Mouse (Mus musculus): ENCODE results near the gene Pilra.

Pilra gene

GRCm38 (mm10) chr5:137825030-137825429, 11.1 kb downstream of the Pilra start:
- DNase-seq (ENCODE audit: low spot score in 2 of 2), result no peak

- no peak for DNase-seq (ENCODE audit: low spot score in 2 of 2)
Observed at GRCm38 (mm10) chr5:137823455-137824045, 12.5 kb downstream of the Pilra start.

- DNase-seq (ENCODE audit: low spot score in 2 of 2), result no peak
Observed at GRCm38 (mm10) chr5:137822602-137823001, 13.5 kb downstream of the Pilra start.

- DNase-seq (ENCODE audit: low spot score in 2 of 2), result no peak
Observed at GRCm38 (mm10) chr5:137822126-137822525, 14.0 kb downstream of the Pilra start.

GRCm38 (mm10) chr5:137817466-137818222, 18.4 kb downstream of the Pilra start:
- DNase-seq (ENCODE audit: low spot score in 2 of 2), result no peak

- DNase-seq (ENCODE audit: low spot score in 2 of 2), result no peak
Observed at GRCm38 (mm10) chr5:137808316-137808715, 27.8 kb downstream of the Pilra start.

GRCm38 (mm10) chr5:137806158-137806557, 29.9 kb downstream of the Pilra start:
- no peak for DNase-seq (ENCODE audit: low spot score in 2 of 2)

GRCm38 (mm10) chr5:137800917-137801316, 35.2 kb downstream of the Pilra start:
- no peak for DNase-seq (ENCODE audit: low spot score in 2 of 2)

- DNase-seq (ENCODE audit: low spot score in 2 of 2), result no peak
Observed at GRCm38 (mm10) chr5:137796606-137797005, 39.5 kb downstream of the Pilra start.

GRCm38 (mm10) chr5:137791553-137791952, 44.5 kb downstream of the Pilra start:
- DNase-seq (ENCODE audit: low spot score in 2 of 2), result no peak

GRCm38 (mm10) chr5:137788946-137789531, 47.0 kb downstream of the Pilra start:
- DNase-seq (ENCODE audit: low spot score in 2 of 2), result no peak

GRCm38 (mm10) chr5:137788171-137788570, 47.9 kb downstream of the Pilra start:
- peak in 1 of 2 experiments; percentile 44 for DNase-seq (ENCODE audit: low spot score in 2 of 2)

- DNase-seq (ENCODE audit: low spot score in 2 of 2), result peak; percentile 95
Observed at GRCm38 (mm10) chr5:137787151-137787928, 48.7 kb downstream of the Pilra start, which contains the start of the genes Mepce and Zcwpw1. Mepce (minus strand) TSS chr5:137787655. Zcwpw1 (plus strand) TSS chr5:137787798.

GRCm38 (mm10) chr5:137786109-137786942, 49.8 kb downstream of the Pilra start:
- peak; percentile 95 to 99 for DNase-seq (ENCODE audit: low spot score in 2 of 2)

GRCm38 (mm10) chr5:137785164-137786031, 50.7 kb downstream of the Pilra start:
- peak; percentile 58 for DNase-seq (ENCODE audit: low spot score in 2 of 2)

GRCm38 (mm10) chr5:137784546-137784945, 51.5 kb downstream of the Pilra start:
- no peak for DNase-seq (ENCODE audit: low spot score in 2 of 2)

- no peak for DNase-seq (ENCODE audit: low spot score in 2 of 2)
Observed at GRCm38 (mm10) chr5:137783901-137784540, 52.1 kb downstream of the Pilra start.

GRCm38 (mm10) chr5:137782776-137783522, 53.1 kb downstream of the Pilra start:
- DNase-seq (ENCODE audit: low spot score in 2 of 2), result no peak

- no peak for DNase-seq (ENCODE audit: low spot score in 2 of 2)
Observed at GRCm38 (mm10) chr5:137781661-137782060, 54.4 kb downstream of the Pilra start.

All from spleen, postnatal 10 days (tissue).